Mouse (Mus musculus) hindbrain, embryonic 11.5 days (tissue): ENCODE results near the gene C2cd4c. TPM values are rescaled to one million over a fixed set of nuclear protein-coding genes. Genes with fewer than 3 reads are reported as not detected.

Experiments used
- ATAC-seq: fragments of 200-750 bp; cut with Nextera tagmentation; 2 replicates; pipeline ENCODE4 v1.8.0; 2017; ENCODE audit warnings: mild to moderate bottlenecking, moderate TSS enrichment, moderate library complexity; ENCODE audit not compliant: low FRiP score
- DNase-seq: peaks from one replicate; pipeline ENCODE4 v3.0.0-alpha.2; 2015; ENCODE audit warnings: low spot score
- H3K27ac ChIP-seq: fragments of 300-500 bp; sonication (generic); 2 replicates; pipeline ENCODE4 v1.5.1; 2014; ENCODE audit warnings: mild to moderate bottlenecking, low read depth, low read length
- H3K27me3 ChIP-seq: fragments of 300-500 bp; sonication (generic); 2 replicates; pipeline ENCODE4 v1.6.1; 2014; ENCODE audit warnings: mild to moderate bottlenecking, low read length, moderate library complexity, mixed read lengths; ENCODE audit not compliant: control insufficient read depth, insufficient read depth
- H3K36me3 ChIP-seq: fragments of 300-500 bp; sonication (generic); 2 replicates; pipeline ENCODE4 v1.6.1; 2014; ENCODE audit warnings: mild to moderate bottlenecking, low read length, moderate library complexity, mixed read lengths; ENCODE audit not compliant: control insufficient read depth, insufficient read depth
- H3K4me1 ChIP-seq: fragments of 300-500 bp; sonication (generic); replicated peaks from 2 replicates; pipeline ENCODE4 v1.6.1; 2014; ENCODE audit warnings: low read length, mixed read lengths; ENCODE audit not compliant: control insufficient read depth, insufficient read depth
- H3K4me2 ChIP-seq: fragments of 300-500 bp; sonication (generic); replicated peaks from 2 replicates; pipeline ENCODE4 v1.6.1; 2014; ENCODE audit warnings: mild to moderate bottlenecking, low read depth, low read length
- H3K4me3 ChIP-seq: fragments of 300-500 bp; sonication (generic); 2 replicates; pipeline ENCODE4 v1.5.1; 2014; ENCODE audit warnings: low read depth, low read length
- H3K9ac ChIP-seq: fragments of 300-500 bp; sonication (generic); 2 replicates; pipeline ENCODE4 v1.6.1; 2014; ENCODE audit warnings: low read depth, low read length
- H3K9me3 ChIP-seq: fragments of 300-500 bp; sonication (generic); 2 replicates; pipeline ENCODE4 v1.6.1; 2016; ENCODE audit warnings: low read length; ENCODE audit not compliant: control insufficient read depth
- WGBS: fragments of 180-500 bp; shearing (Covaris S2); extraction: QIAGEN DNeasy Blood & Tissue Kit; methylation state at CpG from one replicate; pipeline ENCODE4 v1.1.7; 2014; 5-methylcytosine and 5-hydroxymethylcytosine counted together
- polyA plus RNA-seq: library from polyadenylated mRNA; unstranded; fragments of >200 nt; fragmentation: Nextera tagmentation; extraction: Ambion mirVana; gene quantifications from 2 replicates; pipeline ENCODE4 v1.2.1, GENCODE M21; 2014

Gene C2cd4c
- 0.06 and 0.19 TPM in 2 replicates for polyA plus RNA-seq

DNA sequence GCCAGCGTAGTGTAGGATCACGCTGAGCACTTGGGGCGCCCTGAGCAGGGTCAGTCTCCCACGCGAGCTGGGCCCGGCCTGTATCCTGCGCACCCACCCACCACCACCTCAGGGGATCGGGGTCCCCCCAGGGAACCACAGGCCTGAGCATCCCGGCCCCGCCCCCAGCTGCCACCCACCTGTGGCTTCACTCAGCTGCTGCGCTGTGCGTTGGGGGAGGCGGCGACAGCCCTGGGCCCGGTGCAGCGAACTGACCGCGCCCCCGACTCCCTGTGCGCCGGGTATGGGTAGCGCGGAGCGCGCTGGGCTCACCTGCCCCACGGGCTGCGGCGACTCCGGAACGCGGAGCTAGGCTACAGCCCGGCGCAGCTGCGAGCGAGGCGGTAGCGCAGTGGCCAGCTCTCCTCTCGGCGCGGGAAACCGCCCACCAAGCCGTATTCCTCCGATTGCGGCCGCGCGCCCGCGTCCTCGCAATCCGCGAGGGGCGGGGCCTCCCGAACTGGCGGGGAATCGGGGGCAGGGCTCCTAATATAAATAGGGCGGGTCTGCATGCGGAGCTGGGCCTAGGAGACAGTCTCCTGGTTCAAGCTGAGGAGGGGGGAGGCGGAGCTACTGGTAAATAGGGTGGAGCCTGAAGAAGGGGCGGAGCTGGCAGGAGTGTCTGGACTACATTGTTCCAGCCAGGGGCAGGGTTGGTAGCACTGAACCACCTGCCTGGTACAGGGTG is at the start of gene C2cd4c:
TSS of gene C2cd4c (minus strand) at position 448 of the 727 bp plus-strand sequence.
- Histone ChIP-seq H3K27me3 (peaks cover 23% of the 10 kb centered on the region), H3K9me3 (no peaks in the 10 kb centered on the region), H3K4me1 (peaks cover 15% of the 10 kb centered on the region; the same call in 1 of the 2 replicates), H3K4me3 (peak within 1 kb of the TSS; percentile 52), H3K36me3 (no peaks in the 10 kb centered on the region), H3K4me2 (peak within 1 kb of the TSS; percentile 96), H3K9ac (peak within 1 kb of the TSS; percentile 53), H3K27ac (no peak within 1 kb of the TSS)
- ATAC-seq: peak; percentile 77
- WGBS: 1% methylated on average over 57 of the region's 60 CpGs
- DNase-seq: peak; percentile 83

- H3K27ac ChIP-seq: no peak overlapping the region
- no peak overlapping the region for H3K4me3 ChIP-seq
- no peaks in the 10 kb centered on the region for H3K9me3 ChIP-seq
- no peak for DNase-seq
- 35% methylated on average over 2 of the region's 3 CpGs for WGBS
- no peaks in the 10 kb centered on the region for H3K4me1 ChIP-seq
- H3K9ac ChIP-seq: no peak overlapping the region
- no peak for ATAC-seq
- no peaks in the 10 kb centered on the region for H3K27me3 ChIP-seq
- H3K36me3 ChIP-seq: no peaks in the 10 kb centered on the region
- H3K4me2 ChIP-seq: no peak overlapping the region
These were observed 48.0 kb upstream of the C2cd4c start for GRCm38 (mm10) chr10:79661861-79662260.

DNA sequence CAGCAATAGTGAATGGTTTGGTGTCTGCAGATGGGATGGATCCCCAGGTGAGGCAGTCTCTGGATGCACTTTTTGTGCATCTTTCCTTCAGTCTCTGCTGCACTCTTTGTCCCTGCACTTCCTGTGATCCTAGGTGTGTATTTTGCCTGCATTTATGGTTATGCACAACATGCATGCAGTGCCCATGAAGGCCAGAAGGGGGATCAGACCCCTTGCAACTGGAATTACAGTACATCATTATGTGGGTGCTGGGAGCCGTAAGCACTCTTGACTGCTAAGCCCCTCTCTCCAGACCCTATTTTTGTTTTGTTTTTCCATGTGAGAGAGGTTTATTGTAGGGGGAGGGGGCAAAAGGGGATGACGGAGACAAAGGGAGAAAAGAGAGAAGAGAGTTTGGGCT is 46.5 kb upstream of the C2cd4c start:
- no peak for DNase-seq
- Histone ChIP-seq H3K4me3 (no peak overlapping the region), H3K9ac (no peak overlapping the region), H3K4me1 (no peaks in the 10 kb centered on the region), H3K9me3 (no peaks in the 10 kb centered on the region), H3K4me2 (no peak overlapping the region), H3K27me3 (no peaks in the 10 kb centered on the region), H3K36me3 (no peaks in the 10 kb centered on the region), H3K27ac (no peak overlapping the region)
- ATAC-seq: no peak
- WGBS: 79% methylated on average over 2 of the region's 2 CpGs

GRCm38 (mm10) chr10:79658829-79659228 is 45.0 kb upstream of the C2cd4c start:
- Histone ChIP-seq H3K4me1 (no peaks in the 10 kb centered on the region), H3K27ac (no peak overlapping the region), H3K4me2 (no peak overlapping the region), H3K4me3 (no peak overlapping the region), H3K36me3 (no peaks in the 10 kb centered on the region), H3K9ac (no peak overlapping the region), H3K27me3 (no peaks in the 10 kb centered on the region), H3K9me3 (no peaks in the 10 kb centered on the region)
- no peak for ATAC-seq
- peak; percentile 24 for DNase-seq
- WGBS: 16% methylated on average over 4 of the region's 4 CpGs

GRCm38 (mm10) chr10:79654946-79655395 is 41.1 kb upstream of the C2cd4c start:
- 33% methylated on average over 1 of the region's 1 CpGs for WGBS
- no peaks in the 10 kb centered on the region for H3K36me3 ChIP-seq
- H3K27ac ChIP-seq: no peak overlapping the region
- H3K9ac ChIP-seq: no peak overlapping the region
- no peaks in the 10 kb centered on the region for H3K9me3 ChIP-seq
- no peaks in the 10 kb centered on the region for H3K4me1 ChIP-seq
- peak; percentile 55 for ATAC-seq
- no peak overlapping the region for H3K4me3 ChIP-seq
- peak; percentile 65 for DNase-seq
- H3K27me3 ChIP-seq: no peaks in the 10 kb centered on the region
- H3K4me2 ChIP-seq: no peak overlapping the region

- Histone ChIP-seq H3K4me1 (no peaks in the 10 kb centered on the region), H3K9me3 (no peaks in the 10 kb centered on the region), H3K36me3 (no peaks in the 10 kb centered on the region), H3K4me3 (no peak overlapping the region), H3K4me2 (no peak overlapping the region), H3K27me3 (no peaks in the 10 kb centered on the region), H3K27ac (no peak overlapping the region), H3K9ac (no peak overlapping the region)
- ATAC-seq: no peak
- no peak for DNase-seq
- 88% methylated on average over 7 of the region's 7 CpGs for WGBS
These were observed 39.0 kb upstream of the C2cd4c start for GRCm38 (mm10) chr10:79652789-79653188.

GRCm38 (mm10) chr10:79649070-79649751 is 35.4 kb upstream of the C2cd4c start:
- Histone ChIP-seq H3K36me3 (no peaks in the 10 kb centered on the region), H3K9ac (no peak overlapping the region), H3K4me1 (no peaks in the 10 kb centered on the region; the same call in 1 of the 2 replicates), H3K9me3 (no peaks in the 10 kb centered on the region), H3K27me3 (no peaks in the 10 kb centered on the region), H3K4me3 (no peak overlapping the region), H3K27ac (no peak overlapping the region), H3K4me2 (no peak overlapping the region)
- DNase-seq: peak; percentile 88
- 31% methylated on average over 7 of the region's 7 CpGs for WGBS
- ATAC-seq: peak; percentile 64

- 74% methylated on average over 8 of the region's 8 CpGs for WGBS
- Histone ChIP-seq H3K4me3 (no peak within 1 kb of the TSS), H3K9me3 (no peaks in the 10 kb centered on the region), H3K4me2 (no peak within 1 kb of the TSS), H3K27me3 (no peaks in the 10 kb centered on the region), H3K4me1 (no peaks in the 10 kb centered on the region; the same call in 1 of the 2 replicates), H3K9ac (no peak within 1 kb of the TSS), H3K36me3 (no peaks in the 10 kb centered on the region), H3K27ac (no peak within 1 kb of the TSS)
- no peak for DNase-seq
- no peak for ATAC-seq
These were observed 31.9 kb upstream of the C2cd4c start, which contains the start of gene Odf3l2 for GRCm38 (mm10) chr10:79645711-79646110. Odf3l2 (minus strand) TSS chr10:79645738.
